Mouse (Mus musculus) stomach, postnatal 0 days (tissue): ENCODE results near the gene Castor1. TPM values are rescaled to one million over a fixed set of nuclear protein-coding genes. Genes with fewer than 3 reads are reported as not detected.
"Not testable (repeated sequence)": the region's sequence is repeated elsewhere in the genome, so short reads cannot be mapped to it uniquely, and the experiment has no call there.

Experiments used
- ATAC-seq: fragments of 200-750 bp; cut with Nextera tagmentation; 2 replicates; pipeline ENCODE4 v1.8.0; 2017; ENCODE audit not compliant: low FRiP score, low TSS enrichment
- DNase-seq: peaks from one replicate; pipeline ENCODE4 v3.0.0-alpha.2; 2016; ENCODE audit warnings: low spot score
- H3K27ac ChIP-seq: fragments of 300-500 bp; sonication (generic); replicated peaks from 2 replicates; pipeline ENCODE4 v1.5.1; 2014; ENCODE audit warnings: mild to moderate bottlenecking, control low read depth
- H3K27me3 ChIP-seq: fragments of 300-500 bp; sonication (generic); 2 replicates; pipeline ENCODE4 v1.6.1; 2014; ENCODE audit warnings: low read length; ENCODE audit not compliant: control insufficient read depth, insufficient read depth
- H3K36me3 ChIP-seq: fragments of 300-500 bp; sonication (generic); 2 replicates; pipeline ENCODE4 v1.6.1; 2014; ENCODE audit warnings: low read length, mixed read lengths; ENCODE audit not compliant: control insufficient read depth, insufficient read depth
- H3K4me1 ChIP-seq: fragments of 300-500 bp; sonication (generic); replicated peaks from 2 replicates; pipeline ENCODE4 v1.6.1; 2014; ENCODE audit warnings: antibody characterized with exemption; ENCODE audit not compliant: control insufficient read depth, insufficient read depth
- H3K4me2 ChIP-seq: fragments of 300-500 bp; sonication (generic); replicated peaks from 2 replicates; pipeline ENCODE4 v1.6.1; 2014; ENCODE audit warnings: low read depth, mild to moderate bottlenecking, control low read depth, moderate library complexity
- H3K4me3 ChIP-seq: fragments of 300-500 bp; sonication (generic); 2 replicates; pipeline ENCODE4 v1.5.1; 2014; ENCODE audit warnings: low read depth, low read length, control low read depth
- H3K9ac ChIP-seq: fragments of 300-500 bp; sonication (generic); 2 replicates; pipeline ENCODE4 v1.6.1; 2014; ENCODE audit warnings: mild to moderate bottlenecking, low read length, control low read depth, mixed read lengths
- H3K9me3 ChIP-seq: fragments of 300-500 bp; sonication (generic); 2 replicates; pipeline ENCODE4 v1.6.1; 2016; ENCODE audit warnings: low read length; ENCODE audit not compliant: control insufficient read depth
- CTCF ChIP-seq: IDR thresholded peaks from 2 replicates; pipeline ENCODE4 v1.5.1; 2016; ENCODE audit warnings: antibody characterized with exemption, low read depth, mild to moderate bottlenecking, moderate library complexity
- EP300 ChIP-seq: optimal IDR thresholded peaks from 2 replicates; pipeline ENCODE3; 2016; ENCODE audit warnings: antibody characterized with exemption
- WGBS: fragments of 180-500 bp; shearing (Covaris S2); extraction: QIAGEN DNeasy Blood & Tissue Kit; methylation state at CpG from one replicate; pipeline ENCODE4 v1.1.7; 2014; 5-methylcytosine and 5-hydroxymethylcytosine counted together
- polyA plus RNA-seq: library from polyadenylated mRNA; unstranded; fragments of >200 nt; fragmentation: Nextera tagmentation; extraction: Ambion mirVana; gene quantifications from 2 replicates; pipeline ENCODE4 v1.2.1, GENCODE M21; 2015

Gene Castor1
- polyA plus RNA-seq = 9.6 and 9.7 TPM in 2 replicates

DNA sequence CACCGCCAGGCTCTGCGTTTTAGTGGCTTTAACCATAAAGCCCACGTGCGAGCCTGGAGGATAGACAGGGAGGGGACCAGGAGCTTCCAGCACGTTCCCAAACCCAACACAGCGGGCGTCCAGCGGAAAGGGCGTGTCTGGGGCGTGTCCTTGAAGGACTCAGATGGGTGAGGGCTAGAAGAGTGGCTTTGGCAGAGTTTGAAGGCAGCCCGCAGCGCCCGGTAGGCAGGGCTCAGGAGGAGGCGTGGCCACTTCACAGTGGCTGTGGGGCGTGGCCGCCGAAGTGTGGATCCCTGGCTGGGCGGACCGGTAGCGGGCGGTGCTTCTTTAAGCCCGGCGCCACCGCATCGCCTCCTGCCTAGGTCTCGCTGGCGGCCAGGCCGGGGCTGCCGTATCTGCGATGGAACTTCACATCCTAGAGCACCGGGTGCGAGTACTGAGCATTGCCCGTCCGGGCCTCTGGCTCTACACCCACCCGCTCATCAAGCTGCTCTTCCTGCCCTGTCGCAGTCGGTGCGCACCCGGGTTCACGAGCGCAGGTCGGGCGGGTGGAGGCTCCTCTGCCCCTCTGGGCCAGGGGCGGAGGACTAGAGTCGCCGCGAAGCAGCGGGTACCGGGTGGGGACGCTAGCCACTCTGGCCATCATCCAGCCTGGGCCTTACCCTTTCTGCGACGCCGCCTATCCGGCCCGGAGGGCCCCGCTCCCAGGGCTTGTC, at the start of gene Castor1:
Gene Castor1, plus strand, starts transcription at position 312 of the 716 bp plus-strand sequence.
- Histone ChIP-seq H3K4me1 (no peaks in the 10 kb centered on the region), H3K4me3 (peak within 1 kb of the TSS; percentile 59), H3K9me3 (no peaks in the 10 kb centered on the region), H3K9ac (peak within 1 kb of the TSS; percentile 58), H3K36me3 (peaks cover 20% of the 10 kb centered on the region), H3K27me3 (no peaks in the 10 kb centered on the region), H3K4me2 (peak within 1 kb of the TSS; percentile 95), H3K27ac (peak within 1 kb of the TSS; percentile 81)
- DNase-seq = peak; percentile 93
- peak; percentile 85 for ATAC-seq
- TF ChIP-seq CTCF (peak; percentile 14; the same call in 1 of the 2 replicates), EP300 (peak; percentile 24)
- 2% methylated on average over 56 of the region's 56 CpGs for WGBS

DNA sequence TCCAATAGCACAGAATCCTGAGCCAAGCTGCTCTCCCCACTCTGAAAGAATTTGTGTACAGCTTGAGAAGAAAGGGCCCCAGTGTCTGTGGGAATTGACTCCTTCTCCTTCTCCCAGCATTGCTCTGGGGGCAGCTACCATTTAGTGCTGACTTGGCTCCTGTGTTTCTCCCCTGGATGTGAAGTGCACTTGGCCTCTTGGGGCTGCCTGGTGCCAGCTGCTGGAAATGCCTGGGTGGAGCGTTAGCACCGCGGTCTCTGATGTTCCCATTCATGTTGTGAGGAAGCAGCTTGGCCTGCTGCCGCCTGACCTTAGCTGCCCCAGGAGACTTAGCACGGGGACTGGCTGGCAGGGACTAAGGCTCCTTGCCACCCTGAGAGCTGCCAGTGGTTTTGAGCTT, 43.4 kb upstream of the Castor1 start:
- WGBS = 78% methylated on average over 5 of the region's 5 CpGs
- peaks cover 73% of the 10 kb centered on the region for H3K36me3 ChIP-seq
- peak overlapping the region; percentile 49; the same call in 1 of the 2 replicates for H3K27ac ChIP-seq
- H3K9me3 ChIP-seq = no peaks in the 10 kb centered on the region
- TF ChIP-seq EP300 (no peak), CTCF (no peak)
- ATAC-seq (no peak), DNase-seq (no peak)
- H3K27me3 ChIP-seq = no peaks in the 10 kb centered on the region
- H3K4me3 ChIP-seq = no peak overlapping the region
- H3K4me1 ChIP-seq = no peaks in the 10 kb centered on the region
- no peak overlapping the region for H3K4me2 ChIP-seq
- H3K9ac ChIP-seq = no peak overlapping the region

DNA sequence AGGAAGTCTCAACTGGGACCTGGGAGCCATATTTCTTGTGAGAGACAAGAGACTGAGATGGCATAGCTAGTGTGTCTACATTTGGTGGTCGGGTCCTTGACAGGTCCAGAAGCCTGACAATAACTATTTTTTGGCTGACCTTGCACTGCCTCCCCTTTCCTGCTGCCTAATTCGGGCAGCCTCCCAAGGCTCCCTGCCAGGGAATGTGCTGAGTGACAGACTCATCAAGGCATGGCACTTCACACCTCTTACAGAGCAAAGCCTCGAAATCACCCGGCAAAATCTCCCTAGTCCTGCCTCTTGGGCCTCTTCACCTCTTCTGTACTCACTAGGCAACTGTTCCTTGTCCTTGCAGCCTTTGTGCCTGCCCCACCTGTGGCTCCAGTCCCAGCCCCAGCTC, 40.3 kb upstream of the Castor1 start:
- Histone ChIP-seq H3K27ac (no peak overlapping the region), H3K27me3 (no peaks in the 10 kb centered on the region), H3K4me2 (no peak overlapping the region), H3K9me3 (no peaks in the 10 kb centered on the region), H3K4me1 (no peaks in the 10 kb centered on the region), H3K36me3 (peaks cover 63% of the 10 kb centered on the region), H3K4me3 (no peak overlapping the region), H3K9ac (no peak overlapping the region)
- WGBS = 67% methylated on average over 4 of the region's 4 CpGs
- TF ChIP-seq CTCF (no peak), EP300 (no peak)
- DNase-seq = no peak
- no peak for ATAC-seq

DNA sequence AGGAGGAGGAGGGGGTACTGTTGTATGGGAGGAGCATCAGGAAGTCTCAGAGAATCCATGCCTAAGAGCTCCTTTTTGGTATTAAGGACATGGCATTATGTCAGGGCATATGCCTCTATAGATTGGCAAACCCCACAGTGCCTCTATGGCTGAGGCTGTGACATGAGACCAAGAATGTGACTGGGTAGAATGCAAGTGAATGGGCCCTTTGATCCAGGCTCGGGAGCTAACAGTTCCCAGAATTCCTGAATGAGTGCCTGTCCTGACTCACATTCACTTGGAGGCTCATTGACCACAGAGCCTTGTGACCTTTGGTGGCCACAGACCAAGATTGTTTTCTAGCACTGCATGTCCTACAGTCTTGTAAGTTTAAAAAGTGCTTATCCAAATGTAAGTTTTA, 36.0 kb upstream of the Castor1 start:
- Histone ChIP-seq H3K36me3 (peaks cover 26% of the 10 kb centered on the region), H3K9ac (no peak overlapping the region), H3K4me2 (no peak overlapping the region), H3K4me1 (no peaks in the 10 kb centered on the region; the same call in 1 of the 2 replicates), H3K27ac (no peak overlapping the region), H3K4me3 (no peak overlapping the region), H3K27me3 (no peaks in the 10 kb centered on the region), H3K9me3 (no peaks in the 10 kb centered on the region)
- TF ChIP-seq EP300 (no peak), CTCF (no peak)
- WGBS = 30% methylated on average over 1 of the region's 1 CpGs
- DNase-seq (no peak), ATAC-seq (no peak)

DNA sequence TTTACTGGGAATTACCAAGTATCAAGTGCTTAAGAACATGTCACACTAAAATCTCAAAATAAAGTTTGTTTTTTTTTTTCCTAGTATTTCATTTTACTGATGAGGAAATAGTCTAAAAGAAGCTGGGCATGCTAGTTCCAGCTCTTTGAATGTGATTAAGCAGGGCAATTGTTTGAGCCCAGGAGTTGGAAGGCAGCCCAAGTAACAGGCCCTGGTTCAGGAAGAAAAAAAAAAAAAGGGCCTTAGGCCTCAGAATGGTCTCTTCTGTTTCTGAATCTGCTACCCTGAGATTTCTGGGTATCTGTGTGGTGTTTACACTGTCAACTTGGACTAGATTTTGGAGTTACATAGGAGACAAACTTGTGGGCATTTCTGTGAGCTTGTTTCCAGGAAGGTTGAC, 34.5 kb upstream of the Castor1 start:
- peak; percentile 62 for DNase-seq
- no peak for TF ChIP-seq CTCF
- TF ChIP-seq EP300 = peak; percentile 51
- ATAC-seq = no peak
- Histone ChIP-seq H3K36me3 (peaks cover 12% of the 10 kb centered on the region), H3K27ac (peak overlapping the region; percentile 46), H3K9me3 (no peaks in the 10 kb centered on the region), H3K4me2 (no peak overlapping the region), H3K9ac (no peak overlapping the region), H3K27me3 (no peaks in the 10 kb centered on the region), H3K4me3 (no peak overlapping the region), H3K4me1 (peaks cover 7% of the 10 kb centered on the region)

DNA sequence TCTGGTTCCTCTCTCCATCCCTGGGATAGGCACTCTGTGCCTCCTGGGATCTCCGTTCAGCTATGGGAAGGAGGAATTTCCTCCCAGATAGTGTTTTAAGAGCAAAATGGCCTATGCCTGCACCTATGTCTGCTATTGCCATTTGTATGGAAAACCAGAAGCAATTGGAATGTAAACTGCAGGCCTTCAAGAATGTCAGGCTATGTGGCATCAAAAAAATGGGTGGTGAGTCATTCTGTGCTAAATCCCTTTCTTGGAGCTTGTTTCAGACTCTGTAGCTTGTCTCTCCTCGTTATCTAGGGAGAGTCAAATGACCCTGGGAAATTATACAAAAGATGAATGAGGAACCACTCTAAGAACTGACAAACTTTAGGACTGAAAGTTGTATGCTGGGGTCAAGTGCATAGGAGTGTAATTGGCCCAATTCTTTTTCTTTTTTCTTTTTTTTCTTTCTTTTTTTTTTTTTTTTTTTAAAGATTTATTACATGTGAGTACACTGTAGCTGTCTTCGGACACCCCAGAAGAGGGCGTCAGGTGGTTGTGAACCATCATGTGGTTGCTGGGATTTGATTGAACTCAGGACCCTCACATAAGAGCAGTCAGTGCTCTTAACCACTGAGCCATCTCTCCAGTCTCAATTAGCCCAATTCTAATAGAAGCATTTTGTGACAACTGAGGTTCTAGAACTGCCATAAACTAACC, 33.6 kb upstream of the Castor1 start:
- H3K4me3 ChIP-seq = no peak overlapping the region
- H3K4me2 ChIP-seq = no peak overlapping the region
- H3K36me3 ChIP-seq = peaks cover 6% of the 10 kb centered on the region; the same call in 1 of the 2 replicates
- H3K27ac ChIP-seq = peak overlapping the region; percentile 46
- H3K9ac ChIP-seq = no peak overlapping the region
- H3K9me3 ChIP-seq = no peaks in the 10 kb centered on the region
- no peaks in the 10 kb centered on the region for H3K27me3 ChIP-seq
- WGBS = 42% methylated on average over 4 of the region's 4 CpGs
- no peak for DNase-seq
- ATAC-seq = no peak
- TF ChIP-seq CTCF = peak; percentile 30; the same call in 1 of the 2 replicates
- TF ChIP-seq EP300 = no peak
- H3K4me1 ChIP-seq = peaks cover 7% of the 10 kb centered on the region

DNA sequence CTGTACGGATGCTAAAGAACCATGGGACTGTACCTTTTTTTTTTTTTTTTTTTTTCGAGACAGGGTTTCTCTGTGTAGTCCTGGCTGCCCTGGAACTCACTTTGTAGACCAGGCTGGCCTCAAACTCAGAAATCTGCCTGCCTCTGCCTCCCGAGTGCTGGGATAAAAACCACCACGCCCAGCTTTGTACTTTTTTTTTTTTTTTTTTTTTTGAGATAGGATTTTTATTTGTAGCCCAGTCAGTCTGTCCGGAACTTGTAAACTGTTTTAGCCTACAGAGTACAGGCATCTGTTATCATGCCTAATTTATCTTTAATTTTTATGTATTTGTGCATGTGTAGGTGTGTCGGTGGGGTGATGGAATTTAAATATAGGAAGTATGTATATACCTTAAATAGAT, 32.5 kb upstream of the Castor1 start:
- not testable (repeated sequence) for ATAC-seq, H3K4me2 ChIP-seq, H3K4me1 ChIP-seq, H3K36me3 ChIP-seq, H3K9ac ChIP-seq, H3K9me3 ChIP-seq, H3K27me3 ChIP-seq, H3K4me3 ChIP-seq, DNase-seq, H3K27ac ChIP-seq
- WGBS = 88% methylated on average over 6 of the region's 6 CpGs
